Mouse (Mus musculus) embryo, embryonic 10.5 days (tissue): ENCODE measurements around the gene Lst1.

Experiments used
- DNase-seq: peaks from one replicate; pipeline ENCODE4 v3.0.0-alpha.2; 2015; ENCODE audit warnings: low spot score

Lst1 gene

GRCm38 (mm10) chr17:35185639-35186611 lies 2.3 kb downstream of the Lst1 start:
- DNase-seq = peak; percentile 88

- no peak for DNase-seq
Observed at GRCm38 (mm10) chr17:35180093-35180492, 8.1 kb downstream of the Lst1 start.

GRCm38 (mm10) chr17:35178528-35178927 lies 9.7 kb downstream of the Lst1 start:
- peak; percentile 81 for DNase-seq

GRCm38 (mm10) chr17:35175968-35176367 lies 12.3 kb downstream of the Lst1 start, which contains the start of gene Aif1:
Gene Aif1, minus strand, starts transcription at chr17:35176068.
- DNase-seq = no peak

GRCm38 (mm10) chr17:35175382-35175781 lies 12.9 kb downstream of the Lst1 start:
- DNase-seq = no peak

GRCm38 (mm10) chr17:35174201-35174977 lies 13.8 kb downstream of the Lst1 start:
- no peak for DNase-seq

GRCm38 (mm10) chr17:35173329-35173728 lies 14.9 kb downstream of the Lst1 start:
- no peak for DNase-seq

- DNase-seq = no peak
Observed at GRCm38 (mm10) chr17:35172445-35173234, 15.6 kb downstream of the Lst1 start.

GRCm38 (mm10) chr17:35168541-35169207 lies 19.6 kb downstream of the Lst1 start:
- DNase-seq = peak; percentile 87

GRCm38 (mm10) chr17:35167794-35168193 lies 20.4 kb downstream of the Lst1 start:
- DNase-seq = no peak

- DNase-seq = peak; percentile 81
Observed at GRCm38 (mm10) chr17:35166352-35167035, 21.7 kb downstream of the Lst1 start.

GRCm38 (mm10) chr17:35165451-35166155 lies 22.6 kb downstream of the Lst1 start:
- DNase-seq = no peak

- DNase-seq = peak; percentile 99
Observed at GRCm38 (mm10) chr17:35164568-35165450, 23.4 kb downstream of the Lst1 start, which contains the start of gene Prrc2a. Gene Prrc2a, minus strand, starts transcription at chr17:35164897.

- DNase-seq = peak; percentile 11
Observed at GRCm38 (mm10) chr17:35164218-35164567, 24.0 kb downstream of the Lst1 start.

GRCm38 (mm10) chr17:35163326-35164081 lies 24.7 kb downstream of the Lst1 start:
- peak; percentile 15 for DNase-seq

GRCm38 (mm10) chr17:35162730-35163129 lies 25.5 kb downstream of the Lst1 start:
- DNase-seq = no peak

GRCm38 (mm10) chr17:35162121-35162520 lies 26.1 kb downstream of the Lst1 start:
- DNase-seq = no peak

- DNase-seq = no peak
Observed at GRCm38 (mm10) chr17:35161421-35161820, 26.8 kb downstream of the Lst1 start.
